Mouse (Mus musculus) ES-Bruce4 (cell line): ENCODE data around the gene Wdr20rt. TPM values are rescaled to one million over a fixed set of nuclear protein-coding genes. Genes with fewer than 3 reads are reported as not detected.
"Not testable (repeated sequence)": the region's sequence is repeated elsewhere in the genome, so short reads cannot be mapped to it uniquely, and the experiment has no call there.

Source experiments
- H3K27ac ChIP-seq: 2 replicates; pipeline ENCODE4 v1.5.1; 2012; ENCODE audit warnings: low read length, inconsistent platforms; ENCODE audit not compliant: insufficient read depth
- H3K27me3 ChIP-seq: 2 replicates; pipeline ENCODE4 v1.6.1; 2012; ENCODE audit warnings: mild to moderate bottlenecking, low read length, inconsistent platforms; ENCODE audit not compliant: control insufficient read depth, poor library complexity, insufficient read depth, severe bottlenecking
- H3K36me3 ChIP-seq: 2 replicates; pipeline ENCODE4 v1.6.1; 2012; ENCODE audit warnings: inconsistent platforms, mild to moderate bottlenecking, low read length, moderate library complexity; ENCODE audit not compliant: control insufficient read depth, poor library complexity, insufficient read depth, severe bottlenecking
- H3K4me1 ChIP-seq: one replicate; pipeline ENCODE4 v1.8.1; 2011; ENCODE audit warnings: low read length; ENCODE audit not compliant: control insufficient read depth, insufficient read depth
- H3K4me3 ChIP-seq: 2 replicates; pipeline ENCODE4 v1.5.1; 2011; ENCODE audit warnings: low read depth, mild to moderate bottlenecking, low read length
- H3K9ac ChIP-seq: 2 replicates; pipeline ENCODE4 v1.6.1; 2012; ENCODE audit warnings: low read depth, mild to moderate bottlenecking, inconsistent platforms; ENCODE audit not compliant: poor library complexity, severe bottlenecking
- H3K9me3 ChIP-seq: replicated peaks from 2 replicates; pipeline ENCODE4 v1.6.1; 2012; ENCODE audit warnings: mild to moderate bottlenecking, low read length, inconsistent platforms; ENCODE audit not compliant: control insufficient read depth, poor library complexity, insufficient read depth, severe bottlenecking
- CTCF ChIP-seq: IDR thresholded peaks from one replicate; pipeline ENCODE4 v1.8.1; 2011; ENCODE audit warnings: low read depth, low read length
- EP300 ChIP-seq: IDR thresholded peaks from 2 replicates; pipeline ENCODE4 v1.6.1; 2011; ENCODE audit warnings: low read depth, low read length; ENCODE audit not compliant: insufficient read depth
- POLR2A ChIP-seq: IDR thresholded peaks from one replicate; pipeline ENCODE4 v1.8.1; 2011; ENCODE audit warnings: low read length; ENCODE audit not compliant: insufficient read depth
- polyA plus RNA-seq: library from polyadenylated mRNA; stranded (reverse); fragments of >200 nt; gene quantifications from 2 replicates; pipeline ENCODE4 v1.2.4, GENCODE M21; 2011; ENCODE audit warnings: low read depth; ENCODE audit not compliant: missing spikeins, insufficient read depth, insufficient read length

Wdr20rt gene
- polyA plus RNA-seq, 1 experiment = not detected

DNA sequence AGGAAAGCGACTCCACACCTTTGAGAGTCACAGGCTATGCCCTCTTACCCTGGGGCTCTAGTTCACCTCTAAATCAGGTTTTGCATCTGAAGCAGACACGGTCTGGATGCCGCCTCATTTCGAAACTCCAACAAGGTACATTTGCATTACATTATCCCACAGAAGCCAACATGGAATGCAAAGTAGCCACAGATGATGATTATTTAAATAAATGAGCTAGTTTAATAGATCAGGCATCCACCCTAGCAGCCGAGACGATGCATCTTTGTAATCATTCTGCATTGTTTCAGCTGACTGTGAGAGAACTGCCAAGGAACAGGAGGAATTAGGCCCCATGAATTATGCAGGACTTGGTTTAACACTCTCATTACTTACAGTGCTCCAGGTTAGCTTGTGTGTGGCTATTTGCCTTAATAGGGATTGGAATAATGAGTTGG, 8.9 kb upstream of the Wdr20rt start:
- Histone ChIP-seq H3K4me1 (peaks cover 3% of the 10 kb centered on the region), H3K27me3 (no peaks in the 10 kb centered on the region), H3K9ac (no peak overlapping the region), H3K27ac (no peak overlapping the region), H3K4me3 (no peak overlapping the region), H3K36me3 (no peaks in the 10 kb centered on the region), H3K9me3 (no peaks in the 10 kb centered on the region)
- no peak for TF ChIP-seq POLR2A
- no peak for TF ChIP-seq CTCF
- TF ChIP-seq EP300 = no peak

DNA sequence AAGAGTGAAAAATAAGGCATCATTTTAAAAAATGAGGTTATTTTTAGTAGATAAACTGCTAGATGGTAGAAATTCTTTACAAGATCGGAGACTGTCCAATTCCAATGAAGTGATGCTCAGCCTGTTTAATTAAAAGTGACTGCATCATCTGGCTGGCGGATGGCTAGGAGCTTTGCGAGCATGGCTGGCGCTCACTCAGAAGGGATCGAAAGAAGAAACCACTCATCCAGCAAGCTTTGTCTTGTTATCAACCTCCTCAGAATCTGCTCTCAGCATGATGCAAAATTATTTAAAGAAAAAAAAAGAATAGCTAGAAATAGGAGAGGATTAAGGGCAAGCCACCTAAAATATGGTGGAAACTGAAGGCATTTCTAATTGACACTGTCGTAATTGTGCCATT, 3.3 kb downstream of the Wdr20rt start:
- Histone ChIP-seq H3K36me3 (no peaks in the 10 kb centered on the region), H3K4me3 (no peak overlapping the region), H3K9me3 (peaks cover 12% of the 10 kb centered on the region), H3K27ac (no peak overlapping the region), H3K9ac (no peak overlapping the region), H3K4me1 (no peaks in the 10 kb centered on the region), H3K27me3 (no peaks in the 10 kb centered on the region)
- TF ChIP-seq EP300 (no peak), POLR2A (no peak), CTCF (no peak)

DNA sequence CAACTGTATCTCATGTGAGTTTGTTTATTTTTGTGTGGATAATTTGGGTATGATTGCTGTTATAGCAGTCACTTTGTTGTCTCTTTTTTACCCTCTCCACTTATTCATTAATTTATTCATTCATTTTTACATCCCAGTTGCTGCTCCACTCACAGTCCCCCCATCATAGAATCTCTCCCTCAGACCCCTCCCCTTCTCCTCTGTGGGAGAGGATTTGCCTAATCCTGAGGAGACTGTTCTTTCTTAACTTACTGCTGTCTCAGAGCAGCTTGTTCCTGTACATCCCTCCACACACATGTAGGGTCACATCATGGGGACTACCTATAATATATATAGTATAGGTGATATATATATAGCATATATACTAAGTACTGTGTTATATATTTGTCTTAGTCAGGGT, 3.7 kb downstream of the Wdr20rt start:
- H3K9me3 ChIP-seq = peaks cover 12% of the 10 kb centered on the region
- H3K9ac ChIP-seq = no peak overlapping the region
- H3K4me1 ChIP-seq = no peaks in the 10 kb centered on the region
- H3K36me3 ChIP-seq = no peaks in the 10 kb centered on the region
- H3K27ac ChIP-seq = no peak overlapping the region
- TF ChIP-seq EP300 = no peak
- TF ChIP-seq CTCF = no peak
- TF ChIP-seq POLR2A = no peak
- no peak overlapping the region for H3K4me3 ChIP-seq
- no peaks in the 10 kb centered on the region for H3K27me3 ChIP-seq

DNA sequence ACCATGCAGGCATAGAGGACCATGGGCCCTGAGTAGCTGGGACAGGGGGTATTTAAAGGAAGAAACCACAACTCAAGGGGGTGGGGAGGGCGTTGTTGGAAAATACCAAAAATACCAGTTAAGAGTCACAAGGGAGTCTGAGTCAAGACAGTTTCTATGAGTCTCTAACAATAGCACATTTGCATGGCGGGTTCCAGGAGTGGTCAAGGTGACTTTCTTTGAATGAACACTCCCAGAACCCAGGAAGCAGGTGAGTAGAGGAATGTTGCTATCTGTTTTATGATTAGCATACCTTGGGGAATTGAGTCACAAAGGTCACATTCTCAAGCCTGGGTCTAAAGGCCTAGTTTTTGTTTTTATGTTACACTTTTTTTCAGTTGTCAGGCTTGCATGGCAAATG, 7.5 kb downstream of the Wdr20rt start:
- not testable (repeated sequence) for H3K4me1 ChIP-seq

DNA sequence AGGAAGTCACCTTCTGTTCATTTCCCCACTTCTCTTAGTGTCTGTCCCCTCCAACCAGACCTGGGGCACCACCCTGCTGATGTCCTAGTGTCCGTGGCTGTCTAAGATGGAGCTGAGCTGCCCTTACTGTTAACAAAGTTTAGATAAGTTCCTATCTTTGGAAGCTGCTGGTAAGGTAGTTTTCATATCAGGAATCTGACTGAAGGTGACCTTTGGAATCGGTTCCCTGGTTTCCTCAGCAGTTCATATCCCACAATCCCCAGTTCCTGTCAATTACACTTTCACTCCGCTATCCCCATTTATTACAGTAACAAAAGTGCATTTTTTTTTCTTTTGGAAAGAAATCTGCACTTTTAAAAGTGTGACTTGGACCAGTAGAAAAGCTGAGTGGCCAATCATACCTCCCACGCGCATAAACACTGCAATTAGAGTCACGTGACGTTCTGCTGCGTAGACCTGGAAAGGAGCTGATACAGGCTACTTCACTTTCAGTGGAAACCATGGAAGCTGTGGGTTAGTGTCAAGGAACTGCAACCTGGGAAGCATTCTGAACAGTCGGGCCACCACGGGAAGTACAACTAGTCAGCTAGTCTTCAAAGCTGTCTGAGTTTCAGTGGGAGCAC, 24.9 kb downstream of the Wdr20rt start:
- Histone ChIP-seq H3K4me1 (no peaks in the 10 kb centered on the region), H3K36me3 (no peaks in the 10 kb centered on the region), H3K4me3 (no peak overlapping the region), H3K27me3 (no peaks in the 10 kb centered on the region), H3K9ac (no peak overlapping the region), H3K27ac (no peak overlapping the region), H3K9me3 (no peaks in the 10 kb centered on the region)
- TF ChIP-seq POLR2A (no peak), CTCF (no peak), EP300 (no peak)

More for the DNA sequence above, 7.5 kb downstream of the Wdr20rt start:
- H3K4me3 ChIP-seq, H3K27ac ChIP-seq, H3K27me3 ChIP-seq, H3K36me3 ChIP-seq, H3K9ac ChIP-seq: not testable (repeated sequence)
- peaks cover 12% of the 10 kb centered on the region for H3K9me3 ChIP-seq

DNA sequence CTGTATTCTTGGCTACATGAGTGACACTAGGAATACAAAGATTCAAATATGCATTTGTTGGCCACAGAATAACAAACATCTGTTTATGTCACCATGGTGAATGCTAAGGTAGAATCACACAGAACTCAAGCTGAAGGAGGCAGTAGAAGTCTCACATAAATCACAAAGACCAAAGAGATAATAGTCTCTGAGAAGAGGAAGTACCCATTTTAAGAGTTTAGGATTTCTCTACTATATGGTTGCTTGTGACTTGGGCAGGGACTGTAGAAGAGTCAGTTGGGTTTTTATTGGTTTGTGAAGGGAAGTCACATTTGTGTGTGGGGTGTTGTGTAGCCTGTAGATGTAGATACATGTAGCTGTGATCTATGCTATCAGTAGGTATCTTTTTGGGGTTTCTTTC, 31.6 kb downstream of the Wdr20rt start:
- no peaks in the 10 kb centered on the region for H3K9me3 ChIP-seq
- H3K4me3 ChIP-seq = no peak overlapping the region

More for the DNA sequence above, 31.6 kb downstream of the Wdr20rt start:
- no peaks in the 10 kb centered on the region for H3K4me1 ChIP-seq
- no peaks in the 10 kb centered on the region for H3K36me3 ChIP-seq
- H3K9ac ChIP-seq = no peak overlapping the region
- H3K27ac ChIP-seq = no peak overlapping the region
- TF ChIP-seq CTCF (no peak), EP300 (no peak), POLR2A (no peak)
- no peaks in the 10 kb centered on the region for H3K27me3 ChIP-seq
